Mouse (Mus musculus) adrenal gland, adult 18-20 months (tissue): Measurements from ENCODE around the gene Plac8. TPM values are rescaled to one million over a fixed set of nuclear protein-coding genes. Genes with fewer than 3 reads are reported as not detected.
A peak's percentile ranks its signal among the peaks of the same experiment; 100 is the strongest.

ENCODE experiments used
- DNase-seq, 2 experiments: peaks; one replicate each; pipeline ENCODE4 v3.0.0; 2021 to 2022; ENCODE audit warnings: low spot score in 2 of 2
- long read RNA-seq, 2 experiments: library from polyadenylated mRNA; stranded (forward); transcript quantifications; one replicate each; pipeline ENCODE4 v2.0.0; 2021
- total RNA-seq, 2 experiments: library from RNA; stranded (reverse); gene quantifications; 1 replicate in 1 of 2; 2 replicates in 1 of 2; pipeline ENCODE4 v1.2.3; 2021

Plac8 gene
- total RNA-seq: 1 to 10 TPM; 6.5 to 7.1 TPM
- long read RNA-seq, experiment 1: 0 reads
- long read RNA-seq, experiment 2, partial matches to known transcripts: 0 of 2 reads
- long read RNA-seq, experiment 2, other reads (novel, unspliced or antisense): 0 of 2 reads

- DNase-seq: no peak
Observed at GRCm38 (mm10) chr5:100572069-100572468, at the start of gene Plac8. TSS of gene Plac8 (minus strand) at chr5:100572245.

- no peak for DNase-seq
Observed at GRCm38 (mm10) chr5:100620952-100621351, 48.9 kb upstream of the Plac8 start.

DNA sequence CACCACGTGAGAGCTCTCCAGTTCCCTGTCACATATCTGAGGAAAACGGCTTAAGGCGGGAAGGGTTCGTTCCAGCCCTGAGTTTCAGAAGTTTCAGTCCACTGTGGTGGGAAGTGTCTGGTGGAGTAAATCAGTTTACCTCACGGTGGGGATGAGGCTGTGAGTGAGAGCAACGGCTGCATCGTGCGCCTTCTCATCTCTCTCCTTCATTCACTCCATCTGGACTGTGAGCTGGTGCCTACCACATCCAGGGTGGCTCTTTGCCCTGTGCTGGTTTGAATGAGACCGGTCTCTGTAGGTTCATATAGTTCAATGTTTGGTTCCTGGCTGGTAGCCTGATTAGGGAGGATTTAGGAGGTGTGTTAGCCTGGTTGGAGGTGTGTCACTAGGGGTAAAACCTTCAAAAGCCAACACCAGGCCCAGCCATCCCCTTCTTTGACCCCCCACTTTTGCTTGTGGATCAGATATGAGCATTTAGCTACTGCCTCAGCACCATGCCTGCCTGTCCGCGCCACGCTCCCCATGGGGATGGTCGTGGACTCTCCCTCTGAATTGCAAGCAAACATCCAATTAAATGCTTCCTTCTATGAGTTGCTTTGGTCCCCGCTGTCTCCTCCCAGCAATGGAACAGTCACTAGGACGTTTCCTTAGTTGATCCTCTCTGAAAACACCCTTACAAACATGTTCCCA lies 47.7 kb upstream of the Plac8 start:
- no peak for DNase-seq

DNA sequence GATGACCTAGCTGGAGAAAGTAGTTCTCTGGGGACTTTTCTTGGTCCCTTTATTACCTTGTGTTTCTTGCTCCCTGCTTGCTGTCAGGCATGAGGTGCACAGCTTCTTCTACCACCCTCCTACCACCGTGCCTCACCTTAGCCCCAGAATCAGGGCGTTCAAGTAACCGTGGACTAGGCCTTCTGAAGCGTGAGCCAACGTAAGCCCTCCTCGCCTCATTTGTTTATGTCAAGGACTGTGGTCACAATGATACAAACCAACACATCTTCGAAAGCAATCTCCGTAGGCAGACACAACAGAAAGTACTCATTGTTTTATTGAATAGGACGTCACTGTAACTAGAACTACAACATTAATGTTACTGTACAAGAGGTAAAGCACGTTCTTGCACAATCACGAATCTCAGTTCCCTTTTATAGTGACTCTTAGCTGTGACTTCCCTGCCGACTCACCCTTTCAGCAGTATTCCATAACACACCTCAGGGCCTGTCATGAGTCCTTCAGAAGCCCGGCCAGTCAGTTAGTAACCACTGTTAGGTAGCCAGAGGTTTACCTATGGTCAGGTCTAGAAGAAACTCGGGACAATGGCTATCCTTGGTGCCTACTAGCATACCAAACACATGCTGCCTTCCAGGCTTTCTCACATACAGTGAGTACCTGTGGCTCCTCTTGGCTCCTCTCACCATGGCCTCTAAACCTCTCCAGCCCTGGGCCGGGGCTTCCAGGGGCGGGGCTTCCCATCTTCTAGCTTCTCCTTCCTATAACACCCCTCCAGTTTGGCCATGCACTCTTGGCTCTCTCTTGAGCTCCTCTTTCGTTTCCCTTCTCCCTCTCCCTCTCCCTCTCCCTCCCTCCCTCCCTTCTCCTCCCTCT lies 42.1 kb upstream of the Plac8 start:
- no peak for DNase-seq

GRCm38 (mm10) chr5:100607868-100608267 lies 35.8 kb upstream of the Plac8 start:
- DNase-seq: no peak

DNA sequence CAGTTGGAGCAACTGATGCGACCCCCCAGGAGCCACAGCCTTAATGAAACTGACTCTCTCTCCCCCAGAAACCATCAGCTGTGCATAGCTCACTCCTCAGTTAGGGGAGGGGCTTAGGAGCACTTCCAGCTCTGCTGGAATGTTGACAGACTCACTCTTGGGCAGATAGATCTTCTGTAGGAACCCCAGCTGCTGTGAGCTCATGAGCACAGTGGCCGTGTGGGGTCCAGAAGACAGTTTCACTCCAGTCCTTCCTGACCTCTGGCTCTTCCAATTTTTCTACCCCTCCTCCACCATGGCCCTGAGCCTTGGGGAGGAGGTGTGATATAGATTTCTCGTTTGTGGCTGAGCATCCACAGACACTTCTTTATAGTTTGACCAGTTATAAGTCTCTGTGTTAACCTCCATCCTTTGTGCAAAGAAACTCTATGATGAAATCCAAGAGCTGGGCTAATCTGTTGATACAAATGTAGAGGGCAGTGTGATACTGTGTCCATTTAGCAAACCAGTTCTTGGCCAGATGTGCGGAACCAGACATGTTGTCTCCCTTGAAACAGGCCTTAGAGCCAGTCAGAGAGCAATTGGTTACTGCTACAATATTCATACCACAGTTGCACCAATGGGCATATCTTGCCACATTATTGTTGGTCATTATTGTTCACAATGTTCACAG lies 35.2 kb upstream of the Plac8 start:
- no peak for DNase-seq

DNA sequence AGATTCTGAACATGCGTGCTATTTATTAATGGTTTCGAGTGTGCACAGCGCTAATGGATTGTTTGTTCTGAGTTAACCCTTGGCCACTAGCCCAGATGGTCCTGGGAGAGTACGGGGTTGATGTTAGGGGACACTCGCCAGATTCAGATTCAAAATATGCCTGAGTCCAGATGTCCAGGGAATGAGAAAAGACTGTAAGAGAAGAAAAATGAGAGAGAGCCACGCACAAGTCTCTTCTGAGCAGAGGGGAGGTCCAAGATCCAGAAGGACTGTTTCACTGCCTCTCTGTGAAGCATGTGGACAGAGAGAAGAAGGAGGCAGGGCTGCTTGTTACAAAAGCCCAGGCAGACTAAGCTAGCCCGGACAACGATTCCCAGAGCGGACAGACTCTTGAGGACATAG lies 33.8 kb upstream of the Plac8 start:
- DNase-seq: peak in 1 of 2 experiments; percentile 37

- no peak for DNase-seq
Observed at GRCm38 (mm10) chr5:100604061-100604460, 32.0 kb upstream of the Plac8 start.

- DNase-seq: no peak
Observed at GRCm38 (mm10) chr5:100601864-100602263, 29.8 kb upstream of the Plac8 start.

DNA sequence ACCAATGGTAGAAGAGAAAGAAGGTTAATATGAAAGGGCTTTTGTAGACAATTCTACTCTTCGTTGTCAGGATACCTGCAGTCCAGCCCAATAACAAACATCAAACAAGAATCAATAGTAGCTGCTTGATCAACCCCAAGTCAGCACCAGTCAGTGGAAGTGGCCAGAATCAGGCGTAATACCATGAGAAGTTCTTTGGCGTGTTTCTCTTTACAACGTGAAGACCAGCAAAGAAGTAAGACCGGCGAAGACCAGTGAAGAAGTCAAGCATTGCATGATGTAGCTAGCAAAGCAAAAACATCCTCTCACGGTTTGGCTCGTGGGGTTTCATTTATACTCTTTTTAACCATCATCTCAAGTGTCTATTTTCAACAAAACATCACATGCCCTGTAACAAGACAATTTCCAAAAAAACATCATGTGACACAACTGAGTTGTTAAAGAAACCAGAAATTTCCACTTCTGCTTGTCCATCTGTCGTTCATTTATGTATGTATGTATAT lies 27.0 kb upstream of the Plac8 start:
- DNase-seq: no peak

GRCm38 (mm10) chr5:100597886-100598485 lies 25.9 kb upstream of the Plac8 start:
- no peak for DNase-seq

GRCm38 (mm10) chr5:100595999-100596398 lies 24.0 kb upstream of the Plac8 start:
- no peak for DNase-seq

GRCm38 (mm10) chr5:100594803-100595467 lies 22.9 kb upstream of the Plac8 start:
- no peak for DNase-seq

DNA sequence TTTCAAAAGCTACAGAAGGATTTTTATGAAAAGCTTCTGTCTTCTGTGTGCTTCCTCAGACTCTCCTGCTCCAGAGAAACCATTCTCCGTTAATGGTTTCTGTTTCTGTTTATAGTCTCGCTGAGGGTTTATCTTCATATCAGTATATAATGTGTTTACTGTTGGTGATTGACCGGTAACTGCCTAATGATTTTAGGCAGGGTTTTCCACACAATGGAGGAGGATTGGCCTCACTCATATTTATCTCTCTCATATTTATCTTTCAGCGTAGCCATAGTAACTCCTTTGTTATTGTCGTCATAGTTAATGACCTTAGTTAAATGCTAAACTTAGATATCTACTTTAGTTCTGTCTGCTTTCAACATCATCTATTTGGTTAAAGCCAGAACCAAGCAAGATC lies 18.5 kb upstream of the Plac8 start:
- no peak for DNase-seq

DNA sequence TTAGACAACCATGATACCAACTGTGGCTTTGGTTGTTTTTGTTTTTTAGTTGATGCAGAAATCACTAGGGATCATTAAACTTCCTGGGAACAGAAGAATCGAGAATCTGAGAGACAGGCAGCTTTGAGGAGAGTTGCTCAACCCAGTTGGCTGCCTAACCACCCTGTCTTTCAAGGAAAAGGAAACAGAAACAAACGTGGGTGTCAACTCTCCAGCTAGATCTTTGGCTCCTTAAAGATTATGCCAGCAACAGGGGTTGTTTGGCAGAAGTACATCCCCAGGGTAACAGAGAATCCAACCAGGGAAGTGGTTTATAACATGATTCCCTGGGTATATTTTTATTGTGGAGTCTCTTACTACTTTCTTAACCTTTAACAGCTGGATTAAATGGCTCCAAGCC lies 15.6 kb upstream of the Plac8 start:
- no peak for DNase-seq

GRCm38 (mm10) chr5:100587136-100587535 lies 15.1 kb upstream of the Plac8 start:
- DNase-seq: no peak

DNA sequence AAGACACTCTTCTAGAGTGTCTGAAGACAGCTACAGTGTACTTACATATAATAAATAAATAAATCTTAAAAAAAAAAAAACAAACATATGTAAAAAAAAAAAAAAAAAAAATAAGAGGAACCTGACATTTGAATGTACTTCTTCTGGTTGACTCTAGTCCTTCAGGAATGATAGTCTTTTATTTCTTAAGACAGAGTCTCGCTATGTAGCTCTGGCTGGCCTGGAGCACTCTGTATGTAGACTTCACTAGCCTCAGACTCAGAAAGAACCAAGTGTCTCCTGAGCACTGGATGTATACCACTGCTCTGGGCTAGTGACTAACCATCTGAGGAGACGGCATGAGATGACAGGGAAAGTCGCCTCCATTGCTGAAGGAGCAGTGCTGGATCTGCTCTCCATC lies 13.6 kb upstream of the Plac8 start:
- DNase-seq: no peak

DNA sequence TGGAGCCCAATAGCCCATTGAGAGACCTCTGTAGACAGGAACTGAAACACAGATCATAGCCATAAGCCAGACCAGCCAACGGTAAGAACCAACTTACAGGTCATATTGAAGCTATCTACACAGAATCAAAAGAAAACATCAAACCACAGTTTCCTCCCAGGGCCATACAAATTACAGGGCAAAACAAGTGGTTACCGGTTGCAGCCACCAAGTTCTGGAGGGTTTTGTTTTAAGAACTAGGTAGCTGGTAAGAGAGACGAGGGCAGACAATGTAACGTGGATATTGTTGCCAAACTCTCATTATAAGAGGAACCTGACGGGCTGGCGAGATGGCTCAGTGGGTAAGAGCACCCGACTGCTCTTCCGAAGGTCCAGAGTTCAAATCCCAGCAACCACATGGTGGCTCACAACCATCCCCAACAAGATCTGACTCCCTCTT lies 13.2 kb upstream of the Plac8 start:
- DNase-seq: no peak

- no peak for DNase-seq
Observed at GRCm38 (mm10) chr5:100583066-100583465, 11.0 kb upstream of the Plac8 start.

DNA sequence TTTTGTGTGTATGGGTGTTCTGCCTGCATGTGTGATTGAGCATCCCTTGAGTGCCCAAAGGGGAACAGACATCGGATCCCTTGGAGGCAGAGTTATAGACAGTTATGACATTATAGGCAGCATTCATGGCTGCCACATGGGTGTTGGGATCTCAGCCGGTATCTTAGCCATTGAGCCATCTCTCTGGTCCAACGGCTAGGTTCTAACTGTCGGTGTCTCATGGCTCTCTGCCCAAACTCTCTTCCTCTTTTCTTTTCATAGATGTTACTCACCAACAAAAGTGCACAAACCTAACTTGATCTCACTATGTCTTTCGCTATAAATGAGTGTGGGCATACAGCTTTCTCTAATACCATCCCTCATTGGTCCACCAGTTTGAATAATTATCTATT lies 10.4 kb upstream of the Plac8 start:
- DNase-seq: no peak
